Mouse (Mus musculus): ENCODE measurements at regions not wholly inside any gene's neighbourhood (a gene's known extent, or its start where the extent isn't known, plus 50 kb on each side); places are given as distances from the start of the nearest gene placed in this dataset.

- TF ChIP-seq CTCF (IDR thresholded peaks at IDR 0.05) = no peak
- no peak for DNase-seq (ENCODE audit: extremely low spot score in 1 of 2, low spot score in 2 of 2)
- intact Hi-C loops (cut with DNase I) = no loop called here
- Histone ChIP-seq H3K4me3 (no peak overlapping the region), H3K27ac (no peak overlapping the region)
Observed at GRCm38 (mm10) chr8:87329371-87329770, 143.0 kb downstream of the Cbln1 start.

- H3K27ac ChIP-seq = no peak overlapping the region
- H3K4me3 ChIP-seq = no peak overlapping the region
- DNase-seq (ENCODE audit: extremely low spot score in 1 of 2, low spot score in 2 of 2) = no peak
- no peak for TF ChIP-seq CTCF (IDR thresholded peaks at IDR 0.05)
- intact Hi-C loops (cut with DNase I) = no loop called here
Observed at GRCm38 (mm10) chr8:87314570-87314969, 157.8 kb downstream of the Cbln1 start.

GRCm38 (mm10) chr8:87311282-87311681, 161.1 kb downstream of the Cbln1 start:
- DNase-seq (ENCODE audit: extremely low spot score in 1 of 2, low spot score in 2 of 2) = no peak
- intact Hi-C loops (cut with DNase I) = no loop called here
- TF ChIP-seq CTCF (IDR thresholded peaks at IDR 0.05) = no peak
- no peak overlapping the region for H3K27ac ChIP-seq
- no peak overlapping the region for H3K4me3 ChIP-seq

GRCm38 (mm10) chr8:87308311-87308710, 164.1 kb downstream of the Cbln1 start:
- intact Hi-C loops (cut with DNase I) = no loop called here

GRCm38 (mm10) chr8:87305001-87305400, 167.4 kb downstream of the Cbln1 start:
- no peak overlapping the region for H3K27ac ChIP-seq
- intact Hi-C loops (cut with DNase I) = no loop called here
- no peak for TF ChIP-seq CTCF (IDR thresholded peaks at IDR 0.05)
- H3K4me3 ChIP-seq = no peak overlapping the region
- no peak for DNase-seq (ENCODE audit: extremely low spot score in 1 of 2, low spot score in 2 of 2)

More at GRCm38 (mm10) chr8:87308311-87308710, 164.1 kb downstream of the Cbln1 start:
- no peak for DNase-seq (ENCODE audit: extremely low spot score in 1 of 2, low spot score in 2 of 2)
- TF ChIP-seq CTCF (IDR thresholded peaks at IDR 0.05) = no peak
- H3K27ac ChIP-seq = no peak overlapping the region
- no peak overlapping the region for H3K4me3 ChIP-seq

GRCm38 (mm10) chr8:87303522-87303921, 168.9 kb downstream of the Cbln1 start:
- intact Hi-C loops (cut with DNase I) = no loop called here
- no peak for DNase-seq (ENCODE audit: extremely low spot score in 1 of 2, low spot score in 2 of 2)

GRCm38 (mm10) chr8:87297761-87298160, 174.6 kb downstream of the Cbln1 start:
- no peak for TF ChIP-seq CTCF (IDR thresholded peaks at IDR 0.05)
- Histone ChIP-seq H3K4me3 (no peak overlapping the region), H3K27ac (no peak overlapping the region)
- intact Hi-C loops (cut with DNase I) = no loop called here
- no peak for DNase-seq (ENCODE audit: extremely low spot score in 1 of 2, low spot score in 2 of 2)

More at GRCm38 (mm10) chr8:87303522-87303921, 168.9 kb downstream of the Cbln1 start:
- Histone ChIP-seq H3K4me3 (no peak overlapping the region), H3K27ac (no peak overlapping the region)
- TF ChIP-seq CTCF (IDR thresholded peaks at IDR 0.05) = no peak

- no peak for TF ChIP-seq CTCF (IDR thresholded peaks at IDR 0.05)
- intact Hi-C loops (cut with DNase I) = no loop called here
- no peak for DNase-seq (ENCODE audit: extremely low spot score in 1 of 2, low spot score in 2 of 2)
- Histone ChIP-seq H3K27ac (no peak overlapping the region), H3K4me3 (no peak overlapping the region)
Observed at GRCm38 (mm10) chr8:87297331-87297730, 175.1 kb downstream of the Cbln1 start.

GRCm38 (mm10) chr8:87286059-87286458, 186.3 kb downstream of the Cbln1 start:
- H3K27ac ChIP-seq = no peak overlapping the region
- TF ChIP-seq CTCF (IDR thresholded peaks at IDR 0.05) = no peak
- DNase-seq (ENCODE audit: extremely low spot score in 1 of 2, low spot score in 2 of 2) = no peak
- intact Hi-C loops (cut with DNase I) = no loop called here
- no peak overlapping the region for H3K4me3 ChIP-seq

- intact Hi-C loops (cut with DNase I) = no loop called here
- no peak for DNase-seq (ENCODE audit: extremely low spot score in 1 of 2, low spot score in 2 of 2)
- H3K27ac ChIP-seq = no peak overlapping the region
- no peak overlapping the region for H3K4me3 ChIP-seq
- no peak for TF ChIP-seq CTCF (IDR thresholded peaks at IDR 0.05)
Observed at GRCm38 (mm10) chr8:87284356-87284755, 188.1 kb downstream of the Cbln1 start.

- Histone ChIP-seq H3K27ac (no peak overlapping the region), H3K4me3 (no peak overlapping the region)
- no peak for DNase-seq (ENCODE audit: extremely low spot score in 1 of 2, low spot score in 2 of 2)
- intact Hi-C loops (cut with DNase I) = no loop called here
- TF ChIP-seq CTCF (IDR thresholded peaks at IDR 0.05) = no peak
Observed at GRCm38 (mm10) chr8:87282511-87282910, 189.9 kb downstream of the Cbln1 start.

GRCm38 (mm10) chr8:87273328-87273727, 199.1 kb downstream of the Cbln1 start:
- TF ChIP-seq CTCF (IDR thresholded peaks at IDR 0.05) = no peak
- intact Hi-C loops (cut with DNase I) = no loop called here
- DNase-seq (ENCODE audit: extremely low spot score in 1 of 2, low spot score in 2 of 2) = no peak
- H3K27ac ChIP-seq = no peak overlapping the region
- no peak overlapping the region for H3K4me3 ChIP-seq

- intact Hi-C loops (cut with DNase I) = no loop called here
- no peak for TF ChIP-seq CTCF (IDR thresholded peaks at IDR 0.05)
- DNase-seq (ENCODE audit: extremely low spot score in 1 of 2, low spot score in 2 of 2) = no peak
- Histone ChIP-seq H3K4me3 (no peak overlapping the region), H3K27ac (no peak overlapping the region)
Observed at GRCm38 (mm10) chr8:87270525-87271187, 201.8 kb downstream of the Cbln1 start.
